Mouse (Mus musculus) hindbrain, embryonic 11.5 days (tissue): Measurements from ENCODE around the gene Txlnb. TPM values are rescaled to one million over a fixed set of nuclear protein-coding genes. Genes with fewer than 3 reads are reported as not detected.

Experiments
- ATAC-seq: fragments of 200-750 bp; cut with Nextera tagmentation; 2 replicates; pipeline ENCODE4 v1.8.0; 2017; ENCODE audit warnings: mild to moderate bottlenecking, moderate TSS enrichment, moderate library complexity; ENCODE audit not compliant: low FRiP score
- DNase-seq: peaks from one replicate; pipeline ENCODE4 v3.0.0-alpha.2; 2015; ENCODE audit warnings: low spot score
- H3K27ac ChIP-seq: fragments of 300-500 bp; sonication (generic); 2 replicates; pipeline ENCODE4 v1.5.1; 2014; ENCODE audit warnings: mild to moderate bottlenecking, low read depth, low read length
- H3K27me3 ChIP-seq: fragments of 300-500 bp; sonication (generic); 2 replicates; pipeline ENCODE4 v1.6.1; 2014; ENCODE audit warnings: mild to moderate bottlenecking, low read length, moderate library complexity, mixed read lengths; ENCODE audit not compliant: control insufficient read depth, insufficient read depth
- H3K36me3 ChIP-seq: fragments of 300-500 bp; sonication (generic); 2 replicates; pipeline ENCODE4 v1.6.1; 2014; ENCODE audit warnings: mild to moderate bottlenecking, low read length, moderate library complexity, mixed read lengths; ENCODE audit not compliant: control insufficient read depth, insufficient read depth
- H3K4me1 ChIP-seq: fragments of 300-500 bp; sonication (generic); replicated peaks from 2 replicates; pipeline ENCODE4 v1.6.1; 2014; ENCODE audit warnings: low read length, mixed read lengths; ENCODE audit not compliant: control insufficient read depth, insufficient read depth
- H3K4me2 ChIP-seq: fragments of 300-500 bp; sonication (generic); replicated peaks from 2 replicates; pipeline ENCODE4 v1.6.1; 2014; ENCODE audit warnings: mild to moderate bottlenecking, low read depth, low read length
- H3K4me3 ChIP-seq: fragments of 300-500 bp; sonication (generic); 2 replicates; pipeline ENCODE4 v1.5.1; 2014; ENCODE audit warnings: low read depth, low read length
- H3K9ac ChIP-seq: fragments of 300-500 bp; sonication (generic); 2 replicates; pipeline ENCODE4 v1.6.1; 2014; ENCODE audit warnings: low read depth, low read length
- H3K9me3 ChIP-seq: fragments of 300-500 bp; sonication (generic); 2 replicates; pipeline ENCODE4 v1.6.1; 2016; ENCODE audit warnings: low read length; ENCODE audit not compliant: control insufficient read depth
- WGBS: fragments of 180-500 bp; shearing (Covaris S2); extraction: QIAGEN DNeasy Blood & Tissue Kit; methylation state at CpG from one replicate; pipeline ENCODE4 v1.1.7; 2014; 5-methylcytosine and 5-hydroxymethylcytosine counted together
- polyA plus RNA-seq: library from polyadenylated mRNA; unstranded; fragments of >200 nt; fragmentation: Nextera tagmentation; extraction: Ambion mirVana; gene quantifications from 2 replicates; pipeline ENCODE4 v1.2.1, GENCODE M21; 2014

The Txlnb gene
- polyA plus RNA-seq, 1 experiment from 2014 or later: 7.2 TPM

DNA sequence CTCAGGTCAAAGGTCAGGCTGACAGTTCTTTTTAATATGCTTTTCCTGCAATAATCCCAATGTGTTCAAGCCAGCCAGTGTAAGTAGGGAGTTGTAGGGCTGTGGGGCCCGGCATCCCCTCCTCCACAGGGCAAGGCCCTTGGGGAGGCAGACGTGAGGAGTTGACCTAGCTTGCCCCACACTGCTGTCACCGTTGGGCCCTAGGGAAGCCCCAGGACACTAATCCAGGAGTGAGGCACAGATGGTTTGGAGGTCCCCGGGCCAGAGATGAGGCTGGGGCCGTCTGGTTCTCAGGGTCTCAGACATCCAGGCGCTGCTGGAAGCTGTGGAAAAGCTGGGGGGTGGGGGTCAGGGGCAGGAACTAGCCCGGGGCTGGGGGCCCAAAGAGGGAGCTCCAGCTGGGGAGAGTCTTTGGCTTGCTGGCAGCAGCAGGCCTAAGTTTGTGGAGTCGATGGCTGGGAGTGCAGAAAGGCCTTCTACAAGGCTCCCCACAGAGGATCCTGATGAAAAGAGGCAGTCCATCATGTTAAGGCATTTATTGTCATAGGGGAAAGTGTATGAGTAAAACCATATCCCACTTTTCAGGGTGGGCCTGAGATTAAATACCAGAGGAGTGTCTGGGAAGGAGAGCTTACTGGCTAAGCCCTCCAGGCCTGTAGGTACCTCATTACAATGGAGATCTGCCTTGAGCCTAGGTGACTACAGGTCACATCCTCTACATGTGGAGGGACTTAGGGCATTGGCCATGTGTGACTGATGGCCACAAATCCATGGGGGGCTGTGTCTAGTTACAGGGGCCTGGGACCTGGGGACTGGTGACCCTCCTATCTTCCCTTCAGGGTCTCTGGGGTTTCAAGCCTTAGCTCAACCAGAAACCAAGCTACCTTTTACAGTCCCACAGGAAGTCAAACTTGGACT lies 82.2 kb downstream of the Txlnb start:
- Histone ChIP-seq H3K9me3 (no peaks in the 10 kb centered on the region), H3K9ac (no peak overlapping the region), H3K4me2 (no peak overlapping the region), H3K4me1 (0 out of 2 replicates have a peak, but pooled peaks cover 2% of the 10 kb centered on the region), H3K27ac (no peak overlapping the region), H3K27me3 (no peaks in the 10 kb centered on the region), H3K36me3 (no peaks in the 10 kb centered on the region), H3K4me3 (no peak overlapping the region)
- ATAC-seq (peak; percentile 76), DNase-seq (peak; percentile 34)
- WGBS: 26% methylated on average over 8 of the region's 8 CpGs

DNA sequence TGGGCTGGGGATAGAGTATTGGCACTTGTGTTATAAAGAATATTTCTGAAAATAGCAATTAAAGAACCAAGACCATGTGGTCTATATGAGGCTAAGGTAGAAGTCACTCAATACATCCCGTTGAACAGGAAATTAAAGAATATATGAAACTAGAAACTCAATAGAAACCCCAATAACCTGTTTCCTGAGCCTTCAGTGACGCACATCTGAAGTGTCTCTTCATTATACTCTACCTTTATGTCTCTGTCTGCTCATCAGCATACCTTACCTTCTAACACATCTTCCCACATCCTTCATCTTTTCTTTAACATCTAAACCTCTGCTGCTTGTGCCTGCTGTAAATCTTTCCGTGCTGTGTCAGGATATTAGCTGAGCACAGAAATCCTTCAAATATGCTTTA lies 84.0 kb downstream of the Txlnb start:
- Histone ChIP-seq H3K4me1 (0 out of 2 replicates have a peak, but pooled peaks cover 2% of the 10 kb centered on the region), H3K9ac (no peak overlapping the region), H3K27me3 (no peaks in the 10 kb centered on the region), H3K9me3 (no peaks in the 10 kb centered on the region), H3K36me3 (no peaks in the 10 kb centered on the region), H3K4me2 (no peak overlapping the region), H3K4me3 (no peak overlapping the region), H3K27ac (no peak overlapping the region)
- ATAC-seq (no peak), DNase-seq (no peak)
- WGBS: 91% methylated on average over 3 of the region's 3 CpGs

DNA sequence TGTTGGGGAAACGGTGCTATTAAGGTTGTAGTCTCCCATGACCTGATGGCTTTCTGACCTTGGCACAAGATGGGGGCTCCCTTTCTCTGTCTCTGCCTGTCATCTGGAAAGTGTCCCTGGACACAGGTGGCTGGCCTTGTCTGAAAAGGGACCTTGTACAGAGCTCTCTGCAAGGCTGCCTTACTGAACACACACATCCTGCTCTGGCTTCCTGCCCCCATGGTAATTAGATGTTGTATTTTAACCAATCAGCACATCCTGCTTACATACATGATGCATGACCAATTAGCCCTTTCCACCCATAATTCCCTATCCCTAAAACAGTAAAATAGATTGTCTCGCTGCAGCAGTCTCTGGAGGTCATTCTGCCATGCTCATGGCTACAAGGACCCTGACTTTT lies 84.7 kb downstream of the Txlnb start:
- Histone ChIP-seq H3K4me3 (no peak overlapping the region), H3K4me2 (no peak overlapping the region), H3K9ac (no peak overlapping the region), H3K27ac (no peak overlapping the region), H3K4me1 (0 out of 2 replicates have a peak, but pooled peaks cover 2% of the 10 kb centered on the region), H3K9me3 (no peaks in the 10 kb centered on the region), H3K36me3 (no peaks in the 10 kb centered on the region), H3K27me3 (no peaks in the 10 kb centered on the region)
- WGBS: 83% methylated on average over 2 of the region's 2 CpGs
- ATAC-seq (no peak), DNase-seq (no peak)

Other genes starting within 250 kb of the Txlnb start
- 109 and 121 TPM in 2 replicates for gene Cited2, start 73.0 kb upstream of the Txlnb start, polyA plus RNA-seq
- gene Heca, start 151.8 kb downstream of the Txlnb start, polyA plus RNA-seq: 4.6 and 5.5 TPM in 2 replicates
- gene Abracl, start 227.1 kb downstream of the Txlnb start, polyA plus RNA-seq: 220 and 223 TPM in 2 replicates